Mouse (Mus musculus) granulocyte monocyte progenitor cell, adult 5-6 weeks (primary cell): ENCODE data around the gene Glrp1. TPM values are rescaled to one million over a fixed set of nuclear protein-coding genes. Genes with fewer than 3 reads are reported as not detected.
A peak's percentile ranks its signal among the peaks of the same experiment; 100 is the strongest.

Experiments
- ATAC-seq: replicated peaks from 2 replicates; pipeline ENCODE4 v1.8.0; 2016; ENCODE audit warnings: mild to moderate bottlenecking, moderate TSS enrichment, inconsistent platforms; ENCODE audit not compliant: poor library complexity, severe bottlenecking
- total RNA-seq, 2 experiments: library from RNA; stranded (forward) in 1 of 2; stranded (reverse) in 1 of 2; fragments of 200-712, 200-1000 nt in 1 of 2; fragments of >200 nt in 1 of 2; fragmentation: Nextera tagmentation in 1 of 2; gene quantifications; 2 replicates each; pipeline ENCODE4 v1.2.3; 2014 to 2017

Glrp1 gene
- 2.4 and 3.1 TPM in 2 replicates for total RNA-seq (2014; fragmentation: Nextera tagmentation)
- total RNA-seq (2017) = 0.77 and 3.8 TPM in 2 replicates

DNA sequence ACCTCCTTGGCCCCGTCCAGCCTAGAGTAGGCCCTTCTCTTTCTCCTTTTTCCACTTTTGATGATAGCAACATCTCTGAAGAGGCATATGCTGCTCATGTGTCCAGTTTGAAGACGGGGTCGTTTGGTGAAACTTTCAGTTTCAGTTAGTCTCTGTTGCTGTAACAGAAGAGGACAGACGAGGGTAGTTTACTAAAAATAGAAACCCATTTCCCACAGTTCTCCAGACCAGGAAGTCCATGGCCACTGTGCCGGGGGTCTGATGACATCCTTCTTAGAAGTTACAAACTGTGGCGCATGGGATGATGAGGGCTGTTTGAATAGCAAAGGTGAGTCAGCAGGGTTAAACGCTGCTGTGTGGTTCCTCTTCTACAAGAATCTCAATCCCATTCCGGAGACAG, at the start of gene Glrp1:
Gene Glrp1, minus strand, starts transcription at position 278 of the 400 bp plus-strand sequence.
- peak; percentile 97 for ATAC-seq

- no peak for ATAC-seq
Measured at GRCm38 (mm10) chr1:88559258-88559657, 49.4 kb upstream of the Glrp1 start.

GRCm38 (mm10) chr1:88558793-88559192, 48.9 kb upstream of the Glrp1 start:
- ATAC-seq = no peak

DNA sequence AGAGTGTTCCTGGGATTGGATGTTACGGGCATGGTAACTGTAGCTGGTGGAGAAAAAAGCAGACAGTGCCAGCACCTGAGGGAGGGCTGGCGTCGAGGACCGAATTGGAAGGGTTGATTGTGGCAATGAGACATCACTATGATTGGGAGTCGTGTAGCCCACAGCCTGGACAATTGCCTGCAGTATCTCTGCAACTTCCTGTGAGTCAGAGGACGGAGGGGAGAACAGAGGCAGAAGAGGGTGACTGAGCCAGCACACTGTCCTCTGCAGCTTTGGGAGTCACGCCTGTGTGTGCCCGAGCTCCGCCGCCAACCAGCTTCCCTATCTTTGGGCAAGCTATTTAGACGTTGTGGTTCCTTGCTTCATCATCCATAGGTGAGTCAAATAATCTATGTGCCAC, 46.5 kb upstream of the Glrp1 start:
- ATAC-seq = peak; percentile 88

- ATAC-seq = peak; percentile 36; the same call in 1 of the 2 replicates
Measured at GRCm38 (mm10) chr1:88553500-88554187, 43.8 kb upstream of the Glrp1 start.

GRCm38 (mm10) chr1:88549263-88549662, 39.4 kb upstream of the Glrp1 start:
- ATAC-seq = no peak

- no peak for ATAC-seq
Measured at GRCm38 (mm10) chr1:88547172-88547571, 37.3 kb upstream of the Glrp1 start.

- no peak for ATAC-seq
Measured at GRCm38 (mm10) chr1:88543608-88544007, 33.7 kb upstream of the Glrp1 start.

- no peak for ATAC-seq
Measured at GRCm38 (mm10) chr1:88539823-88540222, 30.0 kb upstream of the Glrp1 start.

DNA sequence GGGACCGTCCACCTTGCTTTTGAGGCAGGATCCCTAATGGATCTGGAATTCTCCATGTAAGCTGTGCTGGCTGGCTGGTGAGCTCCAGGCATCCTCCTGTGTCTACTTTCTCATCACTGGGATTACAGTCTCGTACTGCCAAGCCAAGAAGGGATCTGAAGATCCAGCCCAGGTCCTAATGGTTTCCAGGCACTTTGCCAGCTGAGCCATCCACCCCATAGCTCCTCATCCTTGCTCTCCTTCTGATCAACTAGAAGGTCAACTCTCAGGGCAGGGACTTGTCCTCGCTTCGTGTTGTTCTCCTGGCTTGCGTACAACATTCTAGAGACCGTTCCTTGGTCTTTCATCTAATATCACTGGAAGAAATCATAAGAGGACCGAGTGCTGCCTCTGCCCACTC, 29.4 kb upstream of the Glrp1 start:
- no peak for ATAC-seq

DNA sequence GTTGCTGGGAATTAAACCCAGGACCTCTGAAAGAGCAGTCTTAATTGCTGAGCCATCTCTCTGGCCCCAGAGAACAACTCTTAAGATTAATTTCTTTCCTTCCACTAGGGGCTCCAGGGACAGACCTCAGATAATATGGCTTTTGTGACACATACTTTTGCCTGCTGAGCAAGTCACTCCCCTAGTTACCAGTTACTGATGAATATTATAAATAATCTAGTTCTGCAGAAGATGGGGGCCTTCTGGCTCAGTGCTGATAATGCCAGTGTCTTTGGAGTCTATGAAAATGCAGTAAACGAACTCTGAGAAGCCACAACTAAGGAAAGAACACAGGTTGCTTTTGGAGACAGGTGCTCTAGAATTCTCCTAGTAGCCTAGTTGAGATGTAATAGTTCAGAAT, 26.4 kb upstream of the Glrp1 start:
- no peak for ATAC-seq

GRCm38 (mm10) chr1:88534091-88534490, 24.2 kb upstream of the Glrp1 start:
- ATAC-seq = no peak

GRCm38 (mm10) chr1:88526161-88526560, 16.3 kb upstream of the Glrp1 start:
- ATAC-seq = no peak

- no peak for ATAC-seq
Measured at GRCm38 (mm10) chr1:88525622-88526021, 15.8 kb upstream of the Glrp1 start.

DNA sequence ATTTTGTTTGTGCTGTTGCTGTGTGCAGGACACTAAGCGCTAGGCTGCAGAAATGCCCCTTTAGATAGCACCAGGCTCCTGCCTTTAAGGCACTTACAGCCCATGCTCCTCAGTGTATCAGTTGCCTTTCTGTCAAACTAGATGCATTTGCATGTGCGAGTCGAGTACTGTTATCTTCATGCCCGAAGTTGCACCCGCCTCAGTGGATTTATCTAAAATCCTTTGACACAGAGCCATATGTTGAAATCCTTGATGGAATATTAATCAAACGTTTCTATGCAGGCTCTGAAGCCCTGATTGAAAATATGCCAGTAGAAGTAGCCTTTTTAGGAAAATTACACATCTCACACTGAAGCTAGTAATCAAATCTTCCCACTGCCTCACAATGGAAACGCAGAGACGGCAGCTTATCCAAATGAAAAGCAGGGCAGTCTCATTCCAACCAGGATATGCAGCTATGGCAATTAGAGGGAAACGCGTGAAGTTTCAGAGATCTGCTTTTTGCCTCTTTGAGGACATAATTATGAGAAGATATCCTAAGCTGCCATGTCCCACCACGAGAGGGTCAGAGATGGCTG, 11.4 kb upstream of the Glrp1 start:
- no peak for ATAC-seq

GRCm38 (mm10) chr1:88513613-88514012, 3.7 kb upstream of the Glrp1 start:
- no peak for ATAC-seq

- no peak for ATAC-seq
Measured at GRCm38 (mm10) chr1:88507886-88508285, 2.0 kb downstream of the Glrp1 start.

DNA sequence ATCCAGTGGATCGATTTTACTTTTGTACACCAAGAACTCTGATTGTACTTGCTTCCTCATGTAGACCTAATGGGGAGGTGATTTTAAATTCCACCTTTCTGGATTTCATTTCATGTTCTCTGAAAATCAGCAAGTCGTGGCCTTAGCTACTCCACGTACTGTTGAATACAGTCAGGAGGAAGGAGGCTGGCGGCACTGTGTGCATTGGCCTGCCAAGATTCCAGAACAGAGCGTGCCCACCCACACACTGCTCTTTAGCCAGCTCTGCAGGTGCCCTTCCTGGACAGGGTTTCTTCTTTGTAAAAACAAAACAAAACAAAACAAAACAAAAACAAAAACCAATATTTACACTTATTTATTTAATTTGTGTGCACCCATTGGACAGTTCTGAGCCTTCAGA, 2.7 kb downstream of the Glrp1 start:
- no peak for ATAC-seq

DNA sequence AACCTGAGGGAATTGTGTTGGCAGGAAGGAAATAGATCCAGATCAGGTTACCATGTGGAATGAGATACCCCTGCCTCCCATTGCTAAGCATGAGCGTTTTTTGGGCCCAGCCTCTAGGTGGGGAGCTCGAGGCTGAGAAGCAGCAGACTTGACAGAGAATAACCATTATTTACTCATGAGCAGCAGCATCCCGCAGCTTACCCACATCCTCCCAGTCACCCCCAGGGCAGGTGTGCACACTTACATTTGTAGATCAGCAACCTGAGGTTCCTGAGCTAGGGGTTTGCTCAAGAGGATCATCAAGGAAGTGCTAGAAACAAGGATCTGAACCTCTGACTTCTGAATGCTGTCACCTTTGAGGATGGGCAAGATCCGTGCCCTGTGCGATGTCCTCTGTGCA, 3.5 kb downstream of the Glrp1 start:
- no peak for ATAC-seq

DNA sequence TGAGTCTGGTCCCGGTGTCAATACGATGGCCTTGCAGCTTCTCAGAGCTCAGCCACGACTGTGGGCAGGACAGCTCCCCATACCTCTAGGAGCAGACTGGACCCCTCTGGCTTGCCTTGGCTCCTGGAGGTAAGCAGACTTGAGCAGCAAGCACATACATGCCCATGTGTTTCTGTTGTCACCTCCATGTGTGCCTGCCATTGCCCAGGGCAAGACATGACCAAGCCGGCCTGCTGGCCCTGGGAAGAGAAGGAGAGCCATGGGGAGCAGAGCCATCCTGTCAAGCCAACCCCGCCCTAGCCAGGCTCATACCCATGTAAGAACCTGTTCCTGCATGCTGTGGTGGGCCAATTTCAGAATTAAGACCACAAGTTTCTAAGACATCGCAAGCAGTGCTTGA, 4.2 kb downstream of the Glrp1 start:
- ATAC-seq = no peak

DNA sequence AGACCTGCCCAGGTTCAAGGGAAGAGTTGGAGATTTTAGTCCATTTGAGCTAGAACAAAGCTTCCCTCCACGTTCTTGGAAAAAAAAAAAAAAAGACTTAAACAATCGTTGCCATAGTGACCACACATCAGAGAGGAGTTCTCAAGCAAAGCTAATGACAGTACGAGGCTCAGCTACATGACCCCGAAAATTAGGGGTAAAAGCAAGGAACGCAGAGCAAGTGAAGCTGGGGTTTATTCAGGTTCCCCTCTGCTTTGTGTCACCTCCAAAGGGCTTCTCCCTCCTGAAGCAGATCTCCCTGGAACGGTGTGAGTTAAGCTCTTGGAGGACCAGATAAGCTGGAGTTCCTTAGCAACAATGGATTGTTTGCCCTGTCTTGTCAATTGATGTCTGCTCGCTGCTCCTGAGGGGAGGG, 5.3 kb downstream of the Glrp1 start:
- no peak for ATAC-seq

DNA sequence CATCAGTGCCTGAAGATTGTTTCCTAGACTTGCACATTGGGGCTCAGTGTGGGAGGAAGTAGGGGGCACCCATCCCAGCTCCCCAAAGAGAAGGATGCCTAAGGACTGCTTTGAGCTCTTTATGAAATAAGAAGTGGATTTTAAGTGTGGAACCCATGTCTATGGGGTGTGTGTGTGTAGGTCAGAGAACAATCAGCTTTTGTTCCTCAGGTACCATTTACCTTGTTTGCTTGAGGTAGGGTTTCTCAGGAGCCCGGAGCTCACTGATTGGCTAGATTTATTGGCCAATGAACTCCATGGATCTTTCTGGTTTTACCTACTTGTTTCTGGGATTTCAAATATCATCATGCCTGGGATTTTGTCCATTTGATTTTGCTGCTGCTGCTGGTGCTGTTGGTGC, 7.0 kb downstream of the Glrp1 start:
- no peak for ATAC-seq
